Mouse (Mus musculus) forebrain, embryonic 12.5 days (tissue): ENCODE results near the gene Abca8b. TPM values are rescaled to one million over a fixed set of nuclear protein-coding genes. Genes with fewer than 3 reads are reported as not detected.

Experiments used
- ATAC-seq: fragments of 200-750 bp; cut with Nextera tagmentation; 2 replicates; pipeline ENCODE4 v1.8.0; 2017; ENCODE audit warnings: moderate TSS enrichment; ENCODE audit not compliant: low FRiP score
- H3K27ac ChIP-seq: fragments of 300-500 bp; sonication (generic); 2 replicates; pipeline ENCODE4 v1.5.1; 2016; ENCODE audit warnings: mild to moderate bottlenecking
- H3K27me3 ChIP-seq: fragments of 300-500 bp; sonication (generic); 2 replicates; pipeline ENCODE4 v1.6.1; 2016; ENCODE audit warnings: mild to moderate bottlenecking
- H3K36me3 ChIP-seq: fragments of 300-500 bp; sonication (generic); replicated peaks from 2 replicates; pipeline ENCODE4 v1.6.1; 2016; ENCODE audit warnings: mild to moderate bottlenecking
- H3K4me1 ChIP-seq: fragments of 300-500 bp; sonication (generic); 2 replicates; pipeline ENCODE4 v1.6.1; 2016
- H3K4me2 ChIP-seq: fragments of 300-500 bp; sonication (generic); 2 replicates; pipeline ENCODE4 v1.6.1; 2016; ENCODE audit warnings: mild to moderate bottlenecking, moderate library complexity
- H3K4me3 ChIP-seq: fragments of 300-500 bp; sonication (generic); replicated peaks from 2 replicates; pipeline ENCODE4 v1.5.1; 2016; ENCODE audit warnings: mild to moderate bottlenecking
- H3K9ac ChIP-seq: fragments of 300-500 bp; sonication (generic); 2 replicates; pipeline ENCODE4 v1.6.1; 2016; ENCODE audit warnings: mild to moderate bottlenecking
- H3K9me3 ChIP-seq: fragments of 300-500 bp; sonication (generic); 2 replicates; pipeline ENCODE4 v1.6.1; 2016
- WGBS: fragments of 180-500 bp; shearing (Covaris S2); methylation state at CpG from one replicate; pipeline ENCODE4 v1.1.7; 2016; 5-methylcytosine and 5-hydroxymethylcytosine counted together
- polyA plus RNA-seq: library from polyadenylated mRNA; unstranded; fragments of >200 nt; fragmentation: Nextera tagmentation; extraction: Ambion mirVana; gene quantifications from 2 replicates; pipeline ENCODE4 v1.2.1, GENCODE M21; 2016

Abca8b gene
- polyA plus RNA-seq, 1 experiment from 2014 or later = 0.73 TPM

DNA sequence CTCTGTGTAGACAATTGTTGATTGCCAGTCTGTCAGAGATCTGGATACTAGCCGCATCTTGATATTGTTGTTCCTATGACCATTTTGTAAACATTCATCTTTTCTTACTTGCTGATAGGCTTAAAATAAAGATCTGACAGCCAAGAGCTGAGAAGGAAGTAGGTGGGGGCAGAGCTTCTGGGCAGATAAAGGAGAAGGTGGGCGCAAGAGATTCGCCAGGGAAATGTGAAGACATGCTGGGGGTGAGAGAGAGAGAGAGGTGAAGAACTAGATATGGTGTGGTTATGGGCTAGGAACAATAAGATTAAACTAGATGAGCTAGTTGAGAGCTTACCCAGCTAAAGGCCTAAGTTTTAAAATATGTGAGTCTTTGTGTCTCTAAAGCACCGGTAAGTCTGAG is 106.0 kb downstream of the Abca8b start:
- no peak for ATAC-seq
- 95% methylated on average over 4 of the region's 4 CpGs for WGBS

DNA sequence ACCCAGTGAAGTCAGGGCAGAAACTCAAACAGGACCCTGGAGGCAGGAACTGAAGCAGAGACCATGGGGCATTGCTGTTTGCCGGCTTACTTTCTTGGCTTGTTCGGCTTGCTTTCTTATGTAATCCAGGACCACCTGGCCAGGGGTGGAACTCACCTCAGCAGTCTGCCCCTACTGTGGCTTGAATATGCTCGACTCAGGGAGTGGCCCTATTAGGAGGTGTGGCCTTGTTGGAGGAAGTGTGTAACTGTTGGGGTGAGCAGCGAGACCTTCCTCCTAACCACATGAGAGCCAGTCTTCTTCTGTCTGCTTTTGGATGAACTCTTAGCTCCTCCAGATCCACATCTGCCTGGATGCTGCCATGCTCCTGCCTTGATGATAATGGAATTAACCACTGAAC is 108.9 kb downstream of the Abca8b start:
- H3K4me1 ChIP-seq = no peaks in the 10 kb centered on the region
- 95% methylated on average over 4 of the region's 4 CpGs for WGBS
- no peak overlapping the region for H3K4me3 ChIP-seq
- ATAC-seq = no peak
- H3K36me3 ChIP-seq = no peaks in the 10 kb centered on the region
- H3K9me3 ChIP-seq = no peaks in the 10 kb centered on the region
- H3K27me3 ChIP-seq = no peaks in the 10 kb centered on the region
- H3K4me2 ChIP-seq = no peak overlapping the region
- H3K27ac ChIP-seq = no peak overlapping the region
- no peak overlapping the region for H3K9ac ChIP-seq

More for the DNA sequence above, 106.0 kb downstream of the Abca8b start:
- no peaks in the 10 kb centered on the region for H3K4me1 ChIP-seq
- no peak overlapping the region for H3K27ac ChIP-seq
- H3K27me3 ChIP-seq = no peaks in the 10 kb centered on the region
- no peak overlapping the region for H3K9ac ChIP-seq
- H3K4me2 ChIP-seq = no peak overlapping the region
- H3K9me3 ChIP-seq = no peaks in the 10 kb centered on the region
- no peak overlapping the region for H3K4me3 ChIP-seq
- H3K36me3 ChIP-seq = no peaks in the 10 kb centered on the region

DNA sequence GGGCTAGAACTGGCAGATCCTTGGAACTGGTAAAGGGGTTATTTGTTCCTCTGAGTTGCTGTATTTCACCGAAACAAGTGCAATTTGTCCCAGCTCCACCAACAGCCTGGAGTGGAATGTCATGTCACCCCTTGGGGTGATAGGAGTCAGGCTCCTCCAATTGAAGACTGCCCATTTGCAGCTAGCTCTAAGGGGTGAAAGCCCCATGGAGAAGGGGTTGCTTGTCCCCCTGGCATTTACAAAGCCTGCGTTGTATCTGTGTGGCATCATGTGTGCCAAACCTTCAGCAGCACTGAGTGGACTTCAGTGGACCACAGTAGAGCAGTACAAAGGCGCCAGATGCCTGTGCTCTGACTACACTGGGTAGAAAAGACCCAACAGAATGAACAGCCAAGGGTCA is 110.1 kb downstream of the Abca8b start:
- Histone ChIP-seq H3K36me3 (no peaks in the 10 kb centered on the region), H3K4me2 (no peak overlapping the region), H3K9me3 (no peaks in the 10 kb centered on the region), H3K27me3 (no peaks in the 10 kb centered on the region), H3K4me1 (no peaks in the 10 kb centered on the region), H3K9ac (no peak overlapping the region), H3K27ac (no peak overlapping the region), H3K4me3 (no peak overlapping the region)
- WGBS = 93% methylated on average over 3 of the region's 3 CpGs
- no peak for ATAC-seq

DNA sequence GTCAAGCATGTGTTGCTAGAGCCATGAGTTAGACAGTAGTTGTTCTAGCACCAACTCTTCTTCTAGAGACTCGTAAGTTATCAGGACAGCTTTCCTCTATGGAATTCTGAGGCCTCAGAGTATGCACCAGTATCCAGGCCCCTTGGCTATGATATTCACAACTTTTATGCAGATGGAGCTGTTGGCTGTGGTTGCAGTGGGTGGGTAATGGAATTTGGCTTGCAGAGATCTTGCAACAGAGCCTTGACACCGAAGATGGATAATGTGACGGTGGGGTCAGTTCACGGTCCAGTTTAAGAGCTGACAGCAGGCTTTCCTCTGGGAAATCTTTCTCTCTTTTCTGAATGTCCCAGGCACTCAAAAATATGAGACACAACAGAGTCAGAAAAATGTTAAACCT is 110.8 kb downstream of the Abca8b start:
- 91% methylated on average over 4 of the region's 4 CpGs for WGBS
- ATAC-seq = no peak
- Histone ChIP-seq H3K27ac (no peak overlapping the region), H3K4me2 (no peak overlapping the region), H3K4me1 (no peaks in the 10 kb centered on the region), H3K27me3 (no peaks in the 10 kb centered on the region), H3K9ac (no peak overlapping the region), H3K36me3 (no peaks in the 10 kb centered on the region), H3K4me3 (no peak overlapping the region), H3K9me3 (no peaks in the 10 kb centered on the region)

DNA sequence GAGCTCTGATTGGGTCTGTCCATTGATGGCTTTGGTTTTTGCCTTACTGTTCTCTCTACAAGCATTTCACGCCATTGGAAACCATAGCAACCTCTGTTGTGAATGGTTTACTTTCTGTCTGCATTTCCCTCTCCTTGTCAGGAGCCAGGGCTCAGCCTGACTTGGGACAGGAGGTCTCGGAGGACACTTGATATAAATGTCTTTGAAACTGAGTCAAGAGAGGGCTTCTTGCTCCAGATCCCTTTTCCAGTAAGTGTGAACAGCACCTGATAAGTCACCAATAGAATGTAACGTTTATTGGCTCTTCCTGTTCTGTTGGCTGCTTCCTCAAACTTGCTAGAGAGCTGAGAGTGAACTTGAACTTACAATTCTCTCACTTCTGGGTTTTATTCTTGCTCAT is 111.5 kb downstream of the Abca8b start:
- H3K4me1 ChIP-seq = no peaks in the 10 kb centered on the region
- 62% methylated on average over 3 of the region's 3 CpGs for WGBS
- H3K4me3 ChIP-seq = no peak overlapping the region
- no peaks in the 10 kb centered on the region for H3K27me3 ChIP-seq
- no peak overlapping the region for H3K9ac ChIP-seq
- no peak overlapping the region for H3K4me2 ChIP-seq
- H3K36me3 ChIP-seq = no peaks in the 10 kb centered on the region
- no peak for ATAC-seq
- H3K9me3 ChIP-seq = no peaks in the 10 kb centered on the region
- H3K27ac ChIP-seq = no peak overlapping the region

Other genes with a start within 250 kb of the Abca8b start
- not detected in 2 replicates for gene 1700012B07Rik, start 167.8 kb downstream of the Abca8b start, polyA plus RNA-seq
- gene Abca8a, start 100.1 kb upstream of the Abca8b start, polyA plus RNA-seq = not detected in 2 replicates
- 2.8 and 3.2 TPM in 2 replicates for gene Abca9, start 172.4 kb upstream of the Abca8b start, polyA plus RNA-seq